Mouse (Mus musculus): ENCODE data around the gene 5830411N06Rik. TPM values are rescaled to one million over a fixed set of nuclear protein-coding genes. Genes with fewer than 3 reads are reported as not detected.

The 5830411N06Rik gene
- polyA plus RNA-seq (2015; fragmentation: Nextera tagmentation; extraction: Ambion mirVana), result not detected in 2 replicates

- Histone ChIP-seq H3K4me1 (ENCODE audit: control insufficient read depth, insufficient read depth, low read length) (no peaks in the 10 kb centered on the region), H3K27ac (ENCODE audit: low read length) (no peak within 1 kb of the TSS), H3K36me3 (ENCODE audit: control insufficient read depth, insufficient read depth, low read length) (no peaks in the 10 kb centered on the region), H3K9me3 (replicated peaks; ENCODE audit: control insufficient read depth, low read length, poor library complexity, severe bottlenecking) (no peaks in the 10 kb centered on the region), H3K4me2 (ENCODE audit: low read length) (no peak within 1 kb of the TSS), H3K9ac (ENCODE audit: low read depth, low read length) (no peak within 1 kb of the TSS), H3K27me3 (ENCODE audit: control insufficient read depth, insufficient read depth, low read depth, low read length) (no peaks in the 10 kb centered on the region), H3K4me3 (ENCODE audit: low read depth, low read length) (no peak within 1 kb of the TSS)
- no peak for ATAC-seq
- 83% methylated on average over 4 of the region's 4 CpGs for WGBS
Observed at GRCm38 (mm10) chr7:140247216-140247615, at the start of gene 5830411N06Rik. 5830411N06Rik (plus strand) TSS chr7:140247284.

DNA sequence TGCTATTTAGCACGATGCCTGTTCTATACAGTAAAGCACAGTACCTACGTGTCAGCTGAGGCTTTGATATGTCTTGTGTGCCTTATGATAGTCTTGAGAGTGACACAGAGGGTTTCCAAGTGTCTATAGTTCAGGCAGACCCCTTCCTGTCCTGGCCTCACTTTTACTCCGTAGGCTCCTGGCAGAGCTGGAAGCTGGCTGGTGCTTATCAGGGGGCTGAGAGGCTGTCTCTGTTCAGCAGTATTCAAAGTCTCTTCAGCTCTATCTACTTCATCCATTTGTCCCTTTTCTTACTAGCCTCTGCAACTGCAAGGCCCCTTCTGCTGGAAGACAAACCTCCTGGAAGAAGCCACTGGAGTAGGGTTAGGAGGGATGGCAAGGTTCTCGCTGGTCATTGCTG, 46.0 kb upstream of the 5830411N06Rik start:
- Histone ChIP-seq H3K9ac (ENCODE audit: low read depth, low read length) (no peak overlapping the region), H3K9me3 (replicated peaks; ENCODE audit: control insufficient read depth, low read length, poor library complexity, severe bottlenecking) (no peaks in the 10 kb centered on the region), H3K27me3 (ENCODE audit: control insufficient read depth, insufficient read depth, low read depth, low read length) (no peaks in the 10 kb centered on the region), H3K4me1 (ENCODE audit: control insufficient read depth, insufficient read depth, low read length) (no peaks in the 10 kb centered on the region), H3K36me3 (ENCODE audit: control insufficient read depth, insufficient read depth, low read length) (no peaks in the 10 kb centered on the region), H3K4me2 (ENCODE audit: low read length) (no peak overlapping the region), H3K4me3 (ENCODE audit: low read depth, low read length) (no peak overlapping the region), H3K27ac (ENCODE audit: low read length) (no peak overlapping the region)
- 90% methylated on average over 4 of the region's 4 CpGs for WGBS
- no peak for ATAC-seq

DNA sequence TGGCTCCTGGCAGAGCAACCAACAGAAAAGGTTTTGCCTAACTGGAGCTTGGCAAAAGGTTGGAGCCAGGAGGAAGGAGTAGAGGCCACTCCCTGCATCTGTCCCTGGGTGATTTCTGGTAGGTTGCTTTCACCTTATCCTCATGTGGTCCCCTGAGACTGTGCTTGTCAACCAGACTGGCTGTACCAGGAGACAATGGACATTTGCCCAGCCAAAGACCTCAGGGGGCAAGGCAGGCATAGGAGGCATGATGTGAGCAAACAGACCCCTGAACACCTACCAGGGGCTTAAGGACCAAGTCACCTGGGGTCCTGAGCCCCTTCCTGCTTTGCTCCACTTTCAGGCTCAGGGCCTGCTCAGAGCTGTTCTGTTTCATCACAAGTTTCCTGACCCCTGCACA, 41.2 kb upstream of the 5830411N06Rik start, which contains the start of gene Olfr524:
Gene Olfr524 (minus strand): TSS at position 101 of the 400 bp plus-strand sequence.
- Histone ChIP-seq H3K9me3 (replicated peaks; ENCODE audit: control insufficient read depth, low read length, poor library complexity, severe bottlenecking) (no peaks in the 10 kb centered on the region), H3K4me2 (ENCODE audit: low read length) (no peak within 1 kb of the TSS), H3K36me3 (ENCODE audit: control insufficient read depth, insufficient read depth, low read length) (no peaks in the 10 kb centered on the region), H3K9ac (ENCODE audit: low read depth, low read length) (no peak within 1 kb of the TSS), H3K4me3 (ENCODE audit: low read depth, low read length) (no peak within 1 kb of the TSS), H3K27ac (ENCODE audit: low read length) (no peak within 1 kb of the TSS), H3K27me3 (ENCODE audit: control insufficient read depth, insufficient read depth, low read depth, low read length) (no peaks in the 10 kb centered on the region), H3K4me1 (ENCODE audit: control insufficient read depth, insufficient read depth, low read length) (no peaks in the 10 kb centered on the region)
- ATAC-seq, result no peak

DNA sequence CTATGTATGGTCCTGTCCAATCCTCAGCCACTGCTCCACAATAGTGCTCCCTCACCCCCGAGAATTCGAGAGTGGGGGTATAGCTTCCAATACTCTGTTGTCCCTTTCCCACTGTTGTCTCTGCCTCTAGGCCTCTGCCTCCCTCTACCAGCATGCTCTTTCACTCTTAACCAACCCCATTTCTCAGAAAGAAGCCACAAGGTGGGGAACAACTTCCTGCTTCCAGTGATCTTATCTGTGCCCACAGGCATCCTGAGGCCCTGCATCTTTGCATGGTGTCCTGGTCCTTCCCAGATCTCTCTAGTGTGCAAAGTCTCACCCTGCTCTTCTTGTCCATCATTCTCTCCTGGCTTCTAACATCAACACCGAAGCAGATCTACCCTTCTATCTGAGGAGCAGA, 40.2 kb upstream of the 5830411N06Rik start:
- no peak overlapping the region for H3K4me3 ChIP-seq (ENCODE audit: low read depth, low read length)
- 95% methylated on average over 3 of the region's 3 CpGs for WGBS
- no peaks in the 10 kb centered on the region for H3K4me1 ChIP-seq (ENCODE audit: control insufficient read depth, insufficient read depth, low read length)
- H3K27me3 ChIP-seq (ENCODE audit: control insufficient read depth, insufficient read depth, low read depth, low read length), result no peaks in the 10 kb centered on the region
- H3K36me3 ChIP-seq (ENCODE audit: control insufficient read depth, insufficient read depth, low read length), result no peaks in the 10 kb centered on the region
- no peak overlapping the region for H3K4me2 ChIP-seq (ENCODE audit: low read length)
- H3K9ac ChIP-seq (ENCODE audit: low read depth, low read length), result no peak overlapping the region
- H3K9me3 ChIP-seq (replicated peaks; ENCODE audit: control insufficient read depth, low read length, poor library complexity, severe bottlenecking), result no peaks in the 10 kb centered on the region
- ATAC-seq, result no peak
- no peak overlapping the region for H3K27ac ChIP-seq (ENCODE audit: low read length)

DNA sequence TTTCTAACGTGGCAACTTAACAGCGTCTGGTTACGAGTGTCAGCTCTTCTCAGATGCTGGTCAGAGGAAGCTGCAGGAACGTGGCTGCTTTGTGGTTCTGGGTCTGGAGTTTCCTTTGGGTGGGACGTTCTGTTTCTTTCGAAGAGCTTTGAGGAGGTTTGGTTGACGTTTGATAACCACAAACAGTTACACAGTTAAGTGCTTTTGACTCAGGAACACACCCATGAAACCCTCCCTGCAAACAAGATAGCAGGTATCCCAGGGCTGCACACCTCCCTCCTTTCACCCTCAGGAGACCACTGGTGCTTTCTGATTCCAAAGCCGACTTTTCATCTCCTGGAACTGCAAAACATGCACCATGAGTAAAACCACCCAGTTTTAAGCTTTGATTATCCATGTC, 38.9 kb upstream of the 5830411N06Rik start:
- no peak overlapping the region for H3K27ac ChIP-seq (ENCODE audit: low read length)
- H3K9me3 ChIP-seq (replicated peaks; ENCODE audit: control insufficient read depth, low read length, poor library complexity, severe bottlenecking), result no peaks in the 10 kb centered on the region
- H3K4me1 ChIP-seq (ENCODE audit: control insufficient read depth, insufficient read depth, low read length), result no peaks in the 10 kb centered on the region
- H3K36me3 ChIP-seq (ENCODE audit: control insufficient read depth, insufficient read depth, low read length), result no peaks in the 10 kb centered on the region
- WGBS, result 79% methylated on average over 8 of the region's 8 CpGs
- no peak overlapping the region for H3K9ac ChIP-seq (ENCODE audit: low read depth, low read length)
- H3K27me3 ChIP-seq (ENCODE audit: control insufficient read depth, insufficient read depth, low read depth, low read length), result no peaks in the 10 kb centered on the region
- H3K4me2 ChIP-seq (ENCODE audit: low read length), result no peak overlapping the region
- ATAC-seq, result no peak
- H3K4me3 ChIP-seq (ENCODE audit: low read depth, low read length), result no peak overlapping the region

DNA sequence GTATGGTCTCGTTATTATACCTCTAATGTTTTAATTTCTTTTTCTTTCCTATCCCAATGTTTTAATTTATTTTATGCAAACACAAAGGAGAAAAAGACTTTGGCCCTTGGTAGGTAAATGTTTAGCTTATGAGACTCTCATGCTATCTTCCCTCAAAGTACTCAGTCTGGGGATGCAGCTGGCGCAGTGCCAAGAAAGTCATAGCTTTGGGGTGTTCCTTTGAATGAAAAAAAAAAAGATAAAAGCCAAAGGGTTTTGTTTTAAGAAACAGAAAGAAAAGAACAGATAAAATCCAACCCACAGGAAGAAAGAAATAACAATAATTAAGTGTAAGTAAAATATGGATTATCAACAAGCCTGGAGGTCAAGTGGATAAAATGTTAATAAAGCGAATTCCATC, 38.4 kb upstream of the 5830411N06Rik start:
- no peaks in the 10 kb centered on the region for H3K4me1 ChIP-seq (ENCODE audit: control insufficient read depth, insufficient read depth, low read length)
- H3K9me3 ChIP-seq (replicated peaks; ENCODE audit: control insufficient read depth, low read length, poor library complexity, severe bottlenecking), result no peaks in the 10 kb centered on the region
- no peak overlapping the region for H3K9ac ChIP-seq (ENCODE audit: low read depth, low read length)
- H3K27me3 ChIP-seq (ENCODE audit: control insufficient read depth, insufficient read depth, low read depth, low read length), result no peaks in the 10 kb centered on the region
- H3K4me2 ChIP-seq (ENCODE audit: low read length), result no peak overlapping the region
- no peak overlapping the region for H3K4me3 ChIP-seq (ENCODE audit: low read depth, low read length)
- H3K36me3 ChIP-seq (ENCODE audit: control insufficient read depth, insufficient read depth, low read length), result no peaks in the 10 kb centered on the region
- no peak for ATAC-seq
- WGBS, result 82% methylated on average over 3 of the region's 3 CpGs
- H3K27ac ChIP-seq (ENCODE audit: low read length), result no peak overlapping the region

GRCm38 (mm10) chr7:140213841-140214240, 33.2 kb upstream of the 5830411N06Rik start:
- Histone ChIP-seq H3K4me1 (ENCODE audit: control insufficient read depth, insufficient read depth, low read length) (no peaks in the 10 kb centered on the region), H3K36me3 (ENCODE audit: control insufficient read depth, insufficient read depth, low read length) (no peaks in the 10 kb centered on the region), H3K27me3 (ENCODE audit: control insufficient read depth, insufficient read depth, low read depth, low read length) (no peaks in the 10 kb centered on the region), H3K4me3 (ENCODE audit: low read depth, low read length) (no peak overlapping the region), H3K9me3 (replicated peaks; ENCODE audit: control insufficient read depth, low read length, poor library complexity, severe bottlenecking) (no peaks in the 10 kb centered on the region), H3K9ac (ENCODE audit: low read depth, low read length) (no peak overlapping the region), H3K27ac (ENCODE audit: low read length) (no peak overlapping the region), H3K4me2 (ENCODE audit: low read length) (no peak overlapping the region)
- ATAC-seq, result no peak
- 82% methylated on average over 5 of the region's 5 CpGs for WGBS

- no peaks in the 10 kb centered on the region for H3K4me1 ChIP-seq (ENCODE audit: control insufficient read depth, insufficient read depth, low read length)
- no peaks in the 10 kb centered on the region for H3K27me3 ChIP-seq (ENCODE audit: control insufficient read depth, insufficient read depth, low read depth, low read length)
- ATAC-seq, result no peak
- WGBS, result 86% methylated on average over 2 of the region's 2 CpGs
- no peak within 1 kb of the TSS for H3K4me2 ChIP-seq (ENCODE audit: low read length)
- no peak within 1 kb of the TSS for H3K27ac ChIP-seq (ENCODE audit: low read length)
- H3K36me3 ChIP-seq (ENCODE audit: control insufficient read depth, insufficient read depth, low read length), result no peaks in the 10 kb centered on the region
- H3K9ac ChIP-seq (ENCODE audit: low read depth, low read length), result no peak within 1 kb of the TSS
- no peaks in the 10 kb centered on the region for H3K9me3 ChIP-seq (replicated peaks; ENCODE audit: control insufficient read depth, low read length, poor library complexity, severe bottlenecking)
- no peak within 1 kb of the TSS for H3K4me3 ChIP-seq (ENCODE audit: low read depth, low read length)
Observed at GRCm38 (mm10) chr7:140217967-140218366, 29.1 kb upstream of the 5830411N06Rik start, which contains the start of gene Cd163l1. Cd163l1 (plus strand) TSS chr7:140218267.

DNA sequence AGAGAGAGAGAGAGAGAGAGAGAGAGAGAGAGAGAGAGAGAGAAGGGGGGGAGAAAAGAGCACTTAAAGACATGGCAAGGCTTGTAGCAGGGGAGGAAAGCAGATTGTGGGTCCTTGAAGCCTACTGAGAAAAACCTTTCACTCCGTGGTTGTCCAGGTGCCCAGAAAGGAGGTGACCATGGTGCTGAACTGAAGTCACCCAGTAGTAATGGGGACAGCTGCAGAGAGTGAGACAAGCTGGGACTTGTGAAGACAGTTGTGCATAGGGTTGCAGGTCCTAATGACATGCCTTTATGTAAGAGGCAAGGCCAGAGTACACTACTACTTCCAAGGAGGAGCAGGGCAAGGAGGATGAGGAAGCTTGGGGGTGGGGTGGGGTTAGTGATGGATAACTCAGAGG, 27.8 kb upstream of the 5830411N06Rik start:
- no peak overlapping the region for H3K27ac ChIP-seq (ENCODE audit: low read length)
- no peak for ATAC-seq
- no peaks in the 10 kb centered on the region for H3K4me1 ChIP-seq (ENCODE audit: control insufficient read depth, insufficient read depth, low read length)
- H3K4me3 ChIP-seq (ENCODE audit: low read depth, low read length), result no peak overlapping the region
- WGBS, result 15% methylated on average over 1 of the region's 1 CpGs
- no peaks in the 10 kb centered on the region for H3K9me3 ChIP-seq (replicated peaks; ENCODE audit: control insufficient read depth, low read length, poor library complexity, severe bottlenecking)
- no peaks in the 10 kb centered on the region for H3K27me3 ChIP-seq (ENCODE audit: control insufficient read depth, insufficient read depth, low read depth, low read length)
- no peak overlapping the region for H3K4me2 ChIP-seq (ENCODE audit: low read length)
- H3K36me3 ChIP-seq (ENCODE audit: control insufficient read depth, insufficient read depth, low read length), result no peaks in the 10 kb centered on the region
- no peak overlapping the region for H3K9ac ChIP-seq (ENCODE audit: low read depth, low read length)

Measured in midbrain, embryonic 16.5 days (tissue).